ENCODE assay signal across 9 mouse cellular contexts in genomic region chr10:39066962-39067361, GRCm38 (mm10).
DNase-seq lines count a peak whose midpoint lies in the region; ATAC-seq and TF ChIP-seq lines count a peak whose summit lies in the region.
"Had no signal": no experiment of that assay in that cellular context is flagged by ENCODE, and none has a peak within 500 bp of the region (broad histone marks: within the 10 kb centered on the region; RNA-seq: fewer than 3 reads in every experiment).

No protein-coding gene starts in this region.

- H3K9ac ChIP-seq in ES-E14 (ENCODE audit: insufficient read depth, low read depth, low read length, poor library complexity, severe bottlenecking) = no peak overlapping the region
- no peak overlapping the region for H3K9ac ChIP-seq in forebrain, embryonic 13.5 days

- H3K4me3 ChIP-seq in ES-E14 (ENCODE audit: insufficient read depth in 1 of 2, low read depth in 1 of 2, low read length in 2 of 2, poor library complexity in 1 of 2, severe bottlenecking in 1 of 2) = no peak overlapping the region
- H3K4me3 ChIP-seq in bone marrow, adult 2 months (replicated peaks; ENCODE audit: control insufficient read depth, low read depth, low read length) = no peak overlapping the region
- H3K4me3 ChIP-seq in forebrain, embryonic 13.5 days = no peak overlapping the region
- H3K4me3 ChIP-seq: megakaryocyte, embryonic 14.5 days had no signal

- DNase-seq in ES-E14 (ENCODE audit: low read depth, low spot score) = peak; percentile 81
- DNase-seq in heart, postnatal 36 days = peak; percentile 76 to 81
- peak; percentile 58 to 68 for DNase-seq in layer of hippocampus, postnatal 10 days (ENCODE audit: low spot score in 2 of 2)
- peak; percentile 63 for DNase-seq in skeletal muscle tissue, adult 2 months (ENCODE audit: low read depth, low spot score)

- H3K4me1 ChIP-seq in ES-E14 (ENCODE audit: control insufficient read depth in 2 of 2, insufficient read depth in 2 of 2, low read length in 2 of 2, poor library complexity in 1 of 2) = no peaks in the 10 kb centered on the region
- H3K4me1 ChIP-seq in bone marrow, adult 2 months (ENCODE audit: control insufficient read depth, insufficient read depth, low read length) = no peaks in the 10 kb centered on the region
- H3K4me1 ChIP-seq in forebrain, embryonic 13.5 days = no peaks in the 10 kb centered on the region
- H3K4me1 ChIP-seq: megakaryocyte, embryonic 14.5 days had no signal

- H3K27me3 ChIP-seq in forebrain, embryonic 13.5 days = no peaks in the 10 kb centered on the region
- H3K27me3 ChIP-seq: megakaryocyte, embryonic 14.5 days had no signal

- no peak overlapping the region for H3K27ac ChIP-seq in ES-E14 (ENCODE audit: insufficient read depth, low read depth, low read length, poor library complexity, severe bottlenecking)
- H3K27ac ChIP-seq in bone marrow, adult 2 months (ENCODE audit: control insufficient read depth, insufficient read depth, low read depth, low read length, poor library complexity) = no peak overlapping the region
- no peak overlapping the region for H3K27ac ChIP-seq in forebrain, embryonic 13.5 days

- no peak for TF ChIP-seq POLR2A in bone marrow, adult 2 months (IDR thresholded peaks at IDR 0.05; ENCODE audit: borderline replicate concordance, control insufficient read depth, low read depth, low read length)

- TF ChIP-seq CTCF in bone marrow, adult 2 months (IDR thresholded peaks at IDR 0.05; ENCODE audit: control insufficient read depth, insufficient read depth, low read length) = peak; percentile 50

- no peaks in the 10 kb centered on the region for H3K9me3 ChIP-seq in ES-E14 (ENCODE audit: control insufficient read depth, insufficient read depth, low read depth, low read length)
- H3K9me3 ChIP-seq in forebrain, embryonic 13.5 days (replicated peaks) = no peaks in the 10 kb centered on the region; the same call in 1 of the 2 replicates
- H3K9me3 ChIP-seq: megakaryocyte, embryonic 14.5 days had no signal

- no peak overlapping the region for H3K4me2 ChIP-seq in forebrain, embryonic 13.5 days

- in situ Hi-C loops in ES-E14 (cut with MboI; ENCODE audit: low sequenced_read_pairs in 2 of 2, unreplicated experiment in 2 of 2) = no loop called here

- intact Hi-C loops in heart, postnatal 36 days (cut with DNase I) = no loop called here

- peak; percentile 61; the same call in 1 of the 2 replicates for ATAC-seq in forebrain, embryonic 13.5 days
- peak; percentile 88 for ATAC-seq in megakaryocyte, adult 5-6 weeks (ENCODE audit: poor library complexity, severe bottlenecking)
- no peak for ATAC-seq in erythroblast, adult 5-6 weeks (replicated peaks; ENCODE audit: low FRiP score, poor library complexity, severe bottlenecking)

- no peaks in the 10 kb centered on the region for H3K36me3 ChIP-seq in ES-E14 (ENCODE audit: control insufficient read depth, insufficient read depth, low read length, poor library complexity, severe bottlenecking)
- no peaks in the 10 kb centered on the region for H3K36me3 ChIP-seq in forebrain, embryonic 13.5 days (ENCODE audit: poor library complexity, severe bottlenecking)

TF ChIP-seq in ES-E14, 5 proteins besides CTCF, POLR2A, EP300 and RAD21:
- TF ChIP-seq CHD2 (IDR thresholded peaks at IDR 0.05; ENCODE audit: low read depth, low read length) = no peak
- peak; percentile 18; the same call in 1 of the 2 replicates for TF ChIP-seq ZC3H11A (IDR thresholded peaks at IDR 0.05; ENCODE audit: borderline replicate concordance, low read depth, low read length)
